Comparison of ENCODE assay signal across 7 mouse cellular contexts in genomic region chr4:40268204-40268813, GRCm38 (mm10). TPM values are rescaled to one million over a fixed set of nuclear protein-coding genes. Genes with fewer than 3 reads are reported as not detected.
DNase-seq lines count a peak whose midpoint lies in the region; ATAC-seq lines count a peak whose summit lies in the region.

No protein-coding gene starts in this region.

- peak overlapping the region; percentile 69 for H3K4me3 ChIP-seq in intestine, embryonic 15.5 days (replicated peaks)
- peak overlapping the region; percentile 87 for H3K4me3 ChIP-seq in midbrain, embryonic 10.5 days

- no peaks in the 10 kb centered on the region for H3K36me3 ChIP-seq in intestine, embryonic 15.5 days
- H3K36me3 ChIP-seq in midbrain, embryonic 10.5 days: peaks cover 58% of the 10 kb centered on the region

- no peaks in the 10 kb centered on the region for H3K27me3 ChIP-seq in intestine, embryonic 15.5 days (replicated peaks)
- no peaks in the 10 kb centered on the region for H3K27me3 ChIP-seq in midbrain, embryonic 10.5 days (ENCODE audit: low read depth, poor library complexity, severe bottlenecking)

- peak overlapping the region; percentile 99 for H3K27ac ChIP-seq in intestine, embryonic 15.5 days
- H3K27ac ChIP-seq in midbrain, embryonic 10.5 days (replicated peaks): peak overlapping the region; percentile 95

- H3K9ac ChIP-seq in intestine, embryonic 15.5 days: peak overlapping the region; percentile 93

- H3K9me3 ChIP-seq in intestine, embryonic 15.5 days: no peaks in the 10 kb centered on the region
- no peaks in the 10 kb centered on the region for H3K9me3 ChIP-seq in midbrain, embryonic 10.5 days (replicated peaks)

- peak; percentile 78 for ATAC-seq in intestine, embryonic 15.5 days

- peaks cover 10% of the 10 kb centered on the region for H3K4me1 ChIP-seq in intestine, embryonic 15.5 days (replicated peaks)
- peaks cover 30% of the 10 kb centered on the region for H3K4me1 ChIP-seq in midbrain, embryonic 10.5 days

- intact Hi-C loops in left cerebral cortex, postnatal 25 days (cut with DNase I): loop anchor here (2.0 kb wide), 1 partner anchor 126 kb away; the partner anchor contains the start of gene Aco1

- under 1% methylated on average over 50 of the region's 50 CpGs for WGBS in intestine, embryonic 15.5 days
- under 1% methylated on average over 50 of the region's 50 CpGs for WGBS in midbrain, embryonic 10.5 days

- DNase-seq in adrenal gland, adult (ENCODE audit: inconsistent age in 2 of 2, low spot score in 1 of 2): peak; percentile 94 to 98
- peak; percentile 96 for DNase-seq in embryo, embryonic 10.5 days (ENCODE audit: low spot score)
- peak; percentile 89 for DNase-seq in gastrocnemius, postnatal 25 days
- peak; percentile 90 to 92 for DNase-seq in left cerebral cortex, postnatal 25 days (ENCODE audit: low spot score in 2 of 2)
- DNase-seq in midbrain, embryonic 10.5 days (ENCODE audit: low spot score): peak; percentile 96
- peak; percentile 94 for DNase-seq in right cerebral cortex, postnatal 4 days

- peak overlapping the region; percentile 90 for H3K4me2 ChIP-seq in intestine, embryonic 15.5 days (replicated peaks)

RNA-seq across cellular contexts. Expression of gene Smim27, which starts 1.1 kb away (rescaled TPM):
- 10 to 100 TPM; 42.3 to 45.2 TPM for total RNA-seq in gastrocnemius, postnatal 25 days (2021)
- polyA plus RNA-seq in intestine, embryonic 15.5 days (2015; fragmentation: Nextera tagmentation; extraction: Ambion mirVana): 36.0 and 42.0 TPM in 2 replicates
- 10 to 100 TPM; 14.4 to 15.7 TPM for total RNA-seq in left cerebral cortex, postnatal 25 days (2021)
- 24.4 and 28.6 TPM in 2 replicates for polyA plus RNA-seq in midbrain, embryonic 10.5 days (2016; fragmentation: Nextera tagmentation; extraction: Ambion mirVana)

RNA-seq across cellular contexts. Expression of gene Topors, which starts 1.3 kb away (rescaled TPM):
- 1 to 10 TPM; 7.0 to 7.4 TPM for total RNA-seq in gastrocnemius, postnatal 25 days (2021)
- polyA plus RNA-seq in intestine, embryonic 15.5 days (2015; fragmentation: Nextera tagmentation; extraction: Ambion mirVana): 36.5 and 38.3 TPM in 2 replicates
- total RNA-seq in left cerebral cortex, postnatal 25 days (2021): 10 to 100 TPM; 18.7 to 19.1 TPM
- polyA plus RNA-seq in midbrain, embryonic 10.5 days (2016; fragmentation: Nextera tagmentation; extraction: Ambion mirVana): 45.4 and 46.9 TPM in 2 replicates

RNA-seq across cellular contexts. Expression of gene Ndufb6, which starts 10.9 kb away (rescaled TPM):
- total RNA-seq in gastrocnemius, postnatal 25 days (2021): 100 to 1,000 TPM; 276 to 279 TPM
- 384 and 393 TPM in 2 replicates for polyA plus RNA-seq in intestine, embryonic 15.5 days (2015; fragmentation: Nextera tagmentation; extraction: Ambion mirVana)
- total RNA-seq in left cerebral cortex, postnatal 25 days (2021): 100 to 1,000 TPM; 183 to 190 TPM
- polyA plus RNA-seq in midbrain, embryonic 10.5 days (2016; fragmentation: Nextera tagmentation; extraction: Ambion mirVana): 300 and 311 TPM in 2 replicates

RNA-seq across cellular contexts. Expression of gene Ddx58, which starts 28.7 kb away (rescaled TPM):
- 1 to 10 TPM; 2.1 to 3.5 TPM for total RNA-seq in gastrocnemius, postnatal 25 days (2021)
- polyA plus RNA-seq in intestine, embryonic 15.5 days (2015; fragmentation: Nextera tagmentation; extraction: Ambion mirVana): 8.5 and 10.0 TPM in 2 replicates
- total RNA-seq in left cerebral cortex, postnatal 25 days (2021): 1 to 10 TPM; 2.6 to 4.5 TPM
- 2.6 and 3.4 TPM in 2 replicates for polyA plus RNA-seq in midbrain, embryonic 10.5 days (2016; fragmentation: Nextera tagmentation; extraction: Ambion mirVana)

Comparison
In these comparisons a context has a peak if more than half of its experiments do, and no peak if none do; other contexts are left out.
1. Peak in every context shown above with its lines: DNase-seq, ATAC-seq, H3K4me3 ChIP-seq and H3K27ac ChIP-seq.